Mouse (Mus musculus) lung, adult 10 weeks (tissue): Measurements from ENCODE around the gene Gjb1. TPM values are rescaled to one million over a fixed set of nuclear protein-coding genes. Genes with fewer than 3 reads are reported as not detected.

Experiments used
- polyA plus RNA-seq: library from polyadenylated mRNA; stranded (reverse); fragments of 350-450 nt; fragmentation: Illumina TruSeq; extraction: RNeasy Lipid Tissue Mini Kit (QIAGEN cat#74804); gene quantifications from one replicate; pipeline ENCODE4 v1.2.3, GENCODE M21; 2014; ENCODE audit warnings: low read depth, low replicate concordance; ENCODE audit not compliant: insufficient read depth

Gjb1 gene
- 2.2 TPM for polyA plus RNA-seq

GRCm38 (mm10) chrX:101376190-101376968, at the start of gene Gjb1:
Gene Gjb1, plus strand, starts transcription at chrX:101376378.

GRCm38 (mm10) chrX:101420700-101421095, 44.5 kb downstream of the Gjb1 start, which contains the start of gene Zmym3:
Gene Zmym3, minus strand, starts transcription at chrX:101420849.

GRCm38 (mm10) chrX:101429142-101429949, 53.2 kb downstream of the Gjb1 start, which contains the start of gene Nono:
Gene Nono, plus strand, starts transcription at chrX:101429318.

Other genes with a start within 250 kb of the Gjb1 start
- 21.6 TPM for gene Snx12, start 153.8 kb upstream of the Gjb1 start, polyA plus RNA-seq
- 21.7 TPM for gene Foxo4, start 121.8 kb upstream of the Gjb1 start, polyA plus RNA-seq
- not detected for gene Gm614, start 112.4 kb upstream of the Gjb1 start, polyA plus RNA-seq
- gene Il2rg, start 108.1 kb upstream of the Gjb1 start, polyA plus RNA-seq = 51.9 TPM
- not detected for gene Gm20489, start 107.4 kb upstream of the Gjb1 start, polyA plus RNA-seq
- gene Med12, start 102.3 kb upstream of the Gjb1 start, polyA plus RNA-seq = 23.8 TPM
- 0.09 TPM for gene Nlgn3, start 77.2 kb upstream of the Gjb1 start, polyA plus RNA-seq
- gene Zmym3, start 44.5 kb downstream of the Gjb1 start, polyA plus RNA-seq = 9.9 TPM
- gene Nono, start 52.9 kb downstream of the Gjb1 start, polyA plus RNA-seq = 71.5 TPM
- 3.9 TPM for gene Itgb1bp2, start 72.7 kb downstream of the Gjb1 start, polyA plus RNA-seq
- 10.7 TPM for gene Taf1, start 156.4 kb downstream of the Gjb1 start, polyA plus RNA-seq